Mouse (Mus musculus) lung, embryonic 15.5 days (tissue): ENCODE measurements around the gene Fbxo4. TPM values are rescaled to one million over a fixed set of nuclear protein-coding genes. Genes with fewer than 3 reads are reported as not detected.

Source experiments
- ATAC-seq: fragments of 200-750 bp; cut with Nextera tagmentation; 2 replicates; pipeline ENCODE4 v1.8.0; 2017; ENCODE audit warnings: moderate number of reproducible peaks, borderline replicate concordance; ENCODE audit not compliant: low FRiP score, low TSS enrichment; ENCODE audit errors: extremely low read depth
- H3K27ac ChIP-seq: fragments of 300-500 bp; sonication (generic); 2 replicates; pipeline ENCODE4 v1.5.1; 2015; ENCODE audit warnings: moderate library complexity, mild to moderate bottlenecking, inconsistent platforms
- H3K27me3 ChIP-seq: fragments of 300-500 bp; sonication (generic); 2 replicates; pipeline ENCODE4 v1.6.1; 2015; ENCODE audit warnings: inconsistent platforms
- H3K36me3 ChIP-seq: fragments of 300-500 bp; sonication (generic); 2 replicates; pipeline ENCODE4 v1.6.1; 2015; ENCODE audit warnings: inconsistent platforms
- H3K4me1 ChIP-seq: fragments of 300-500 bp; sonication (generic); 2 replicates; pipeline ENCODE4 v1.6.1; 2015; ENCODE audit warnings: inconsistent platforms
- H3K4me2 ChIP-seq: fragments of 300-500 bp; sonication (generic); 2 replicates; pipeline ENCODE4 v1.6.1; 2015; ENCODE audit warnings: inconsistent platforms, mild to moderate bottlenecking, moderate library complexity
- H3K4me3 ChIP-seq: fragments of 300-500 bp; sonication (generic); 2 replicates; pipeline ENCODE4 v1.5.1; 2015; ENCODE audit warnings: mild to moderate bottlenecking, inconsistent platforms
- H3K9ac ChIP-seq: fragments of 300-500 bp; sonication (generic); 2 replicates; pipeline ENCODE4 v1.6.1; 2015; ENCODE audit warnings: inconsistent platforms
- H3K9me3 ChIP-seq: fragments of 300-500 bp; sonication (generic); 2 replicates; pipeline ENCODE4 v1.6.1; 2016; ENCODE audit warnings: inconsistent platforms
- WGBS: fragments of 180-500 bp; shearing (Covaris S2); methylation state at CpG from one replicate; pipeline ENCODE4 v1.1.7; 2015; 5-methylcytosine and 5-hydroxymethylcytosine counted together
- polyA plus RNA-seq: library from polyadenylated mRNA; unstranded; fragments of >200 nt; fragmentation: Nextera tagmentation; extraction: Ambion mirVana; gene quantifications from 2 replicates; pipeline ENCODE4 v1.2.1, GENCODE M21; 2015

Gene Fbxo4
- polyA plus RNA-seq, 1 experiment from 2014 or later, result 13.6 TPM

DNA sequence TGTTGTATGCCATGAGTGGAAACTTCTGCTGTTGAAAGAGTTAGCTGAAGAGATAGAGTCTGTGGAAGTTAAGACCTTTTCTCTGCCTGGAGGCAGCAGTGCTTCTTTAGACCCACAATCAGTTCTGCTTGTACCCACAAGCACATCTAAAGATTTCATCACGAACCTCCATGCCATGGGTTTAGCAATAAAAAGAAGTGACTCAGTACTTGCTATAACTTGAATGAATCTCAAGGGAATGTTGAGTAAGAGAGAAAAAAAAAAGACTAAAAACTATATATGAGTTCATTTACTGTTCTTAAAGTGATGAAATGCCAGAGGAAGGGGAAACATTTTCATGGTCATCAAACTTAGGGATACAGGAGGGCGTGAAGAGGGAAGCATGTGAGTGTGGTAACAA lies 21.2 kb upstream of the Fbxo4 start:
- Histone ChIP-seq H3K4me1 (no peaks in the 10 kb centered on the region), H3K36me3 (no peaks in the 10 kb centered on the region), H3K27me3 (no peaks in the 10 kb centered on the region), H3K4me3 (no peak overlapping the region), H3K9ac (no peak overlapping the region), H3K9me3 (no peaks in the 10 kb centered on the region), H3K4me2 (no peak overlapping the region), H3K27ac (no peak overlapping the region)
- WGBS, result 77% methylated on average over 2 of the region's 2 CpGs
- no peak for ATAC-seq

DNA sequence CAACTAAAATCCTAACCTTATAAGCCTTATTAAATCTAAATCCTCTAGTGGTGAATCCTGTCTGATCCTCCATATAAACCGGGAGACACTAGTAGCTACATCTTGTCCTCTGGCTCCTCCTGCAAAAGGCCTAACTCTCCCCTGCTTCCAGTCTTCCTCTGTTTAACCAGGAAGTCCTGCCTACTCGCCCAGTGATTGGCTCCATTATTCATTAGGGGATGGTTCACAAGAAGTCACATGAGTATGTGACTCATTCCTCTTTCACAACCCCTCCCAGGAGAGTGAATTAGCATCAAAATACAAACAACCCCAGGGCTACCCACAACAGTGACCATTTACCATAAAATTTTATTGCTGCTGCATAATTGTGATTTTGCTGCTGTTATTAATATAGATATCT lies 19.8 kb upstream of the Fbxo4 start:
- 67% methylated on average over 2 of the region's 2 CpGs for WGBS
- no peak for ATAC-seq

DNA sequence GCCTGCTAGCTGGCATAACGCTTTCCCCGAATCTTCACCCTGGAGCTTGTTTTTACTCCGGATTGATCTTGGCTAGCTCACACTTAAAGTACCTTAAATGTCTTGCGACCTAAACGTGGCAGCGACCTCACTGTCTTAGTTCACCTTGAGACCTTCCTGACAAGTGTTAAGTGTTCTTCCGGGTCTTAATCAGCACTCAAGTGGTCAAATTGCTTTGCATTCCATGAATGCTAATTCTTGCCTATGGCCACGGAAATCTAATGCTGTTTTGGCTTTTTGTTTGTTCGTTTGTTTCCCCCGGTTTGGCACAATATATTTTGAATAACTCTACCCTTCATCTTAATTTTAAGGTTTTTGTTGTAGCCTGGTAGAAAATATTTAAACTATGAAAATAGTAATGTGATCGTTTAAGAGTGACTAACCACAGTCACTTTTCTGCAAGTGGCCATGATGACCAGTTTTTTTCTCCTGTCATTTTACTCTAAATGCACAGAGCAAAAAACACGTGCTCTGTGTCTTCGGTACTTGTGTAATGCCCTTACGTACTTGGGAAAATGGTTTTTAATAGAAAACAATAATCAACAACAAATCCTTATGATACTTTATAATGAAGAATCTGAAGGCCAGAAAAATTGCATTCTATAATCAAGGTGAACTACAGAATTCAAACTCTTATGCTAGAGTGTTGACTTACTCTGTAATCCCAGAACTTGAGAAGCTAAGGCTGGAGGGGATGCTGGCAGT lies 17.1 kb upstream of the Fbxo4 start:
- no peaks in the 10 kb centered on the region for H3K9me3 ChIP-seq
- peaks cover 9% of the 10 kb centered on the region for H3K4me1 ChIP-seq
- peak overlapping the region; percentile 71 for H3K4me3 ChIP-seq
- H3K36me3 ChIP-seq, result peaks cover 5% of the 10 kb centered on the region
- peak overlapping the region; percentile 71 for H3K4me2 ChIP-seq
- WGBS, result 18% methylated on average over 14 of the region's 14 CpGs
- ATAC-seq, result no peak
- H3K27ac ChIP-seq, result peak overlapping the region; percentile 84
- H3K9ac ChIP-seq, result peak overlapping the region; percentile 48
- H3K27me3 ChIP-seq, result no peaks in the 10 kb centered on the region

More for the DNA sequence above, 19.8 kb upstream of the Fbxo4 start:
- no peaks in the 10 kb centered on the region for H3K9me3 ChIP-seq
- no peak overlapping the region for H3K4me3 ChIP-seq
- H3K4me2 ChIP-seq, result no peak overlapping the region
- H3K4me1 ChIP-seq, result peaks cover 5% of the 10 kb centered on the region; the same call in 1 of the 2 replicates
- H3K27ac ChIP-seq, result no peak overlapping the region
- H3K9ac ChIP-seq, result no peak overlapping the region
- no peaks in the 10 kb centered on the region for H3K27me3 ChIP-seq
- no peaks in the 10 kb centered on the region for H3K36me3 ChIP-seq

DNA sequence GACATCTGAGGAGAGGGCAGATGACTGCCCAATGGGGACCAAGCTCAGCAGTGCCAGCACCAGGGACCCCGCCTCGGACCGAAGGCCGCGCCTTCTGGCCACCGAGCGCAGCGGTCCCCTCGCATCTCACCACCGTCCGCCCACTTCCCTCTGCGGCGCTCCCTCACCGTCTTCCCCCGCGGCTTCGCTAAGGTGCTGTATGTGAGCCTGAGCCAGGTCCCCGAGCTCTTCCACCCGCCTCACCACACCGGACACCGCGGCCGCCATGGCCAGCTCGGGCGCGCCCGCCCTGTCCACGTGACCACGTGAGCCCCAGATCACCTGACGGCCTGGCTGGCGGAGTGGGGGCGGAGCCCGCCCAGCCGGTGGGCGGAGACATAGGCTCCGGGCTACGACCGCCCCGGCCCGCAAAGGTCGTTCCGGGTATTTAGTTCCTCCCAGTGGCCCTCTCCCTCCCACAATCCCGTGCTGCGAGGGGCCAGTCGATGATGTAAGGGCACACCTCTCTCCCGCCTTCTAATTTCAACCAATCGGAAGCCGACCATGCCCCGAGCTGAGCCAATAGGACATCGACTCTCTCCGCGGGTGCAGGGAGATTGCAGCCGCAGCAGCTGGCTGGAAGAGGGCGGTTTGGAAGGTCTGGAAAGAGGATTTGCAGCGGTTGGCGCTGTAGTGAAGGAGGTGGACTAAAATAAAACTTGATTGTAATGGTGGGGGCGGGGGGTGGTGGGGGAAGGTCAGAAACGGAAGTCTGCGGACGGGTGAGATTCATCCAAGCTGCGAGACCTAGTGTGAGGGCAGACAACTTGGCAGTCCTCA lies 16.3 kb upstream of the Fbxo4 start, which contains the start of gene AW549877:
TSS of gene AW549877 (minus strand) at position 297 of the 819 bp plus-strand sequence.
- peaks cover 9% of the 10 kb centered on the region for H3K4me1 ChIP-seq
- H3K4me3 ChIP-seq, result peak within 1 kb of the TSS; percentile 71
- peak; percentile 99 for ATAC-seq
- peak within 1 kb of the TSS; percentile 71 for H3K4me2 ChIP-seq
- peak within 1 kb of the TSS; percentile 93 for H3K27ac ChIP-seq
- H3K9me3 ChIP-seq, result no peaks in the 10 kb centered on the region
- H3K36me3 ChIP-seq, result peaks cover 12% of the 10 kb centered on the region
- no peaks in the 10 kb centered on the region for H3K27me3 ChIP-seq
- under 1% methylated on average over 61 of the region's 61 CpGs for WGBS
- peak within 1 kb of the TSS; percentile 73 for H3K9ac ChIP-seq

DNA sequence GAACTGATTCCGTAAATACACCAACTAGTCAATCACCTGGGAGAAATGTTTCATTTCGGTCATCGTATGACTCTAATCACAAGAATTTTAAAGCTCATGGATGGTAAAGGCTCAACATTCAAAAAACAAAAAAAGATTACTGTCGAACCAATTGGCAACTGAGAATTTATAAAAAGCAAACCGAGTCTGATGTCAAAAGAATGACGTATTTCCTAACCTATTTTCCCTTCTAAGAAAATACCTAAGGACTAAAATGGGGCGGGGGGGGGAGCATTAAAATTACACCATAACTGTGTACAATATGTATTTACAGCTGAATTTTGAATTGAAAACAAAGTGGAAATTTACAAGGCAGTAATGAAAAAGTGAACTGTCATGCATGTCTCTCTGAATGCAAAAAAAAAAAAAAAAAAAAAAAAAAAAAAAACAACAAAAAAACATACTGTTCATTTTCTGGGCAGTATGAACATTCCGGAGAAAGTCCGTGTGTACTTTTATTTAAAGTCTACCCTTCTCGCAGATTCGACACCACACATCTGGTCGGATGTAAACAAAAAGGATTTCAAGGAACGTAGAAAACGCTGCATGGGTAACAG lies 15.6 kb upstream of the Fbxo4 start:
- 20% methylated on average over 14 of the region's 14 CpGs for WGBS
- peak overlapping the region; percentile 93 for H3K27ac ChIP-seq
- H3K4me3 ChIP-seq, result peak overlapping the region; percentile 71
- ATAC-seq, result no peak
- peak overlapping the region; percentile 53 for H3K4me2 ChIP-seq
- H3K36me3 ChIP-seq, result peaks cover 18% of the 10 kb centered on the region
- peak overlapping the region; percentile 73 for H3K9ac ChIP-seq
- peaks cover 9% of the 10 kb centered on the region for H3K4me1 ChIP-seq
- H3K27me3 ChIP-seq, result no peaks in the 10 kb centered on the region
- H3K9me3 ChIP-seq, result no peaks in the 10 kb centered on the region

DNA sequence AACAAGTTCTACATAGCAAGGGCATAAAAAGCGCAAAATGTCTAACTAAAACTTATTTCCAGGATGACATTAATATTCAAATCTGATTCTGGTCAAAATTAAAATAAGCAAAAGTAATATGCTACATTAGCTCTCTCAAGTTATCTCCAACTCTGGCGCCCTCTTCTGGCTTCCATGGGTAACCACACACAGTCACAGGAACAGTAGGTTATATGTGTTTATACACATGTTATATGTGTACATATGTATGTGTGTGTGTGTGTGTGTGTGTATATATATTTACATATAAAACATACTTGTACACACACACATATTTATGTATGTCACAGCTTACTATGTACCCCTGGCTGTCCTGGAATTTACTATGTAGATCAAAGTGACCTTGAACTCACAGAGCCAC lies 8.6 kb upstream of the Fbxo4 start:
- H3K9me3 ChIP-seq, result no peaks in the 10 kb centered on the region
- no peak for ATAC-seq
- no peak overlapping the region for H3K4me3 ChIP-seq
- peaks cover 57% of the 10 kb centered on the region for H3K36me3 ChIP-seq
- no peaks in the 10 kb centered on the region for H3K27me3 ChIP-seq
- no peak overlapping the region for H3K9ac ChIP-seq
- 64% methylated on average over 2 of the region's 2 CpGs for WGBS
- no peaks in the 10 kb centered on the region for H3K4me1 ChIP-seq
- H3K4me2 ChIP-seq, result no peak overlapping the region
- H3K27ac ChIP-seq, result no peak overlapping the region

DNA sequence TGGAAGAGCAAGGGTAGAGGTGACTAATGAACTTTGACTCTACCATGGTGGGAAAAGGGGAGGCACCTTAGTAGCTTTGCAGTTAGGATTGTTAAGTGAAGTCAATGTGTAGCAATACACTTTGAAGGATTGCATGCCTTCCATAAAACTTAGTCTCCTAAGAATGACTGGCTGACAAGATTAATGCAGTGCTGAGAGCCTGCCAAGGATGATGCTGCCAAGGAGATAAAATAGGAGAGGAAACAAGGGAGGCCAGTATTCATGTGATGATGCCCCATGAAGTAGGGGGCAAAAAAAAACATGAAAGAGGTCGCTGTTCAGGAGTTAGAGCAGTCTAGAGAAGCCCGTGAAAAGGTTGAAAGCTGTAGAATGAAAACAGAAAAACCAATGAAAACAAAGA lies 5.5 kb upstream of the Fbxo4 start:
- Histone ChIP-seq H3K4me1 (peaks cover 3% of the 10 kb centered on the region; the same call in 1 of the 2 replicates), H3K9ac (no peak overlapping the region), H3K27me3 (no peaks in the 10 kb centered on the region), H3K27ac (no peak overlapping the region), H3K36me3 (peaks cover 43% of the 10 kb centered on the region), H3K4me3 (no peak overlapping the region), H3K9me3 (no peaks in the 10 kb centered on the region), H3K4me2 (no peak overlapping the region)
- WGBS, result 81% methylated on average over 2 of the region's 2 CpGs
- ATAC-seq, result no peak

DNA sequence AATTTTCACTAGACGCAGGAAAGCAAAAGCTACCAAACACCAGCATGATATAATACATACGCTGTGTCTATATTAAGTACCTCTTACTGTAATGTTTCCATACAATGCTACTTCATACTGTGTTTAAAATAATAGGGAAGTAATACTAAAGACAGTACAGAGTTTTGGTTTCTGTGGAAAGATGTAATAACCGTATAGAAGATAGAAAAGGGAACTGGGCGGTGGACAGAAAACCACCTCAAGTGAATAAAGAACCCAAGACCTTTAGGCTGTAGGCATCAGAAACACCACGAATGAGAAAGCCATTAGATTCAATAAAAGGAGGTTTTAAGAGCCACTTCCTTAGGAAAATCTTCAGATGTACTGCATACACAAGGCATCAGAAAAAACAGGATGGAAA lies 3.4 kb upstream of the Fbxo4 start:
- WGBS, result 87% methylated on average over 5 of the region's 5 CpGs
- ATAC-seq, result no peak

DNA sequence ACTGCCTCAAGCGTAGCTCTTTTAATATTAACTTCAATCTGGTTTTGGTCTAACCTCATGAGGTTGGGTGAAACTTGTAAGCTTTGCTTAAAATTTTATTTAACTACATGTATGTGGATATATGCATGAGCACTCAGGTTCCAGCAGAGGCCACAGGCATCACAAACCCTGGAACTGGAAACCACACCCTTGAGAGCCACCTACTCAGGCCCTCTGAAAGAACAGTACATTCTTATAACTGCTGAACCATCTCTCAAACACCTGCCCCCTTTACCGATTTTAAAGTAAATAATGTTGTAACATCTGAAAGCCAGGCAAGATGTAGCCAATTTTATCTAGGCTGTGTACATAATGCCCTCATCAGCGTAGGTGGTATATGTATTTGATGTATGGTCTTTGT lies 498 bp upstream of the Fbxo4 start:
- WGBS, result 59% methylated on average over 3 of the region's 3 CpGs
- ATAC-seq, result no peak
- Histone ChIP-seq H3K4me3 (peak overlapping the region; percentile 68), H3K27me3 (no peaks in the 10 kb centered on the region), H3K36me3 (peaks cover 14% of the 10 kb centered on the region), H3K9ac (no peak overlapping the region), H3K4me2 (peak overlapping the region; percentile 67), H3K4me1 (peaks cover 7% of the 10 kb centered on the region; the same call in 1 of the 2 replicates), H3K9me3 (no peaks in the 10 kb centered on the region), H3K27ac (peak overlapping the region; percentile 96)

More for the DNA sequence above, 3.4 kb upstream of the Fbxo4 start:
- Histone ChIP-seq H3K4me1 (peaks cover 7% of the 10 kb centered on the region; the same call in 1 of the 2 replicates), H3K36me3 (peaks cover 30% of the 10 kb centered on the region), H3K27ac (no peak overlapping the region), H3K27me3 (no peaks in the 10 kb centered on the region), H3K9ac (no peak overlapping the region), H3K9me3 (no peaks in the 10 kb centered on the region), H3K4me2 (no peak overlapping the region), H3K4me3 (no peak overlapping the region)

DNA sequence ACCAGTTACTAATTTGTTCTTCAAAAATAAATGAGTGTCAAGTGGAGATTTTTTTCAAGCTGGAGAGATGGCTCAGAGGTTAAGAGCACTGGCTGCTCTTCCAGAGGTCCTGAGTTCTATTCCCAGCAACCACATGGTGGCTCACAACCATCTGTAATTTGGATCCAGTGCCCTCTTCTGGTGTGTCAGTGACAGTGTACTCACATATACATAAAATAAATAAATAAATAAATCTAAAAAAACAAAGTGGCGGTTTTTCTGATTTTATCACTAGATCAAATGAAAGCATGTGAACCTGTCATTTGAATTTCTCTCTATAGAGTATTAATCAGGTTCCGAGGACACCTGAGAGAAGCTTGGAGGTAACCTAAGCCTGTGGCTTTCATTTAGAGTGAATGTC lies 1.1 kb downstream of the Fbxo4 start:
- WGBS, result 89% methylated on average over 2 of the region's 2 CpGs
- H3K9me3 ChIP-seq, result no peaks in the 10 kb centered on the region
- no peak overlapping the region for H3K4me3 ChIP-seq
- no peak overlapping the region for H3K9ac ChIP-seq
- peak overlapping the region; percentile 67; the same call in 1 of the 2 replicates for H3K4me2 ChIP-seq
- H3K27me3 ChIP-seq, result no peaks in the 10 kb centered on the region
- peaks cover 7% of the 10 kb centered on the region; the same call in 1 of the 2 replicates for H3K36me3 ChIP-seq
- ATAC-seq, result no peak
- H3K27ac ChIP-seq, result no peak overlapping the region
- peaks cover 7% of the 10 kb centered on the region; the same call in 1 of the 2 replicates for H3K4me1 ChIP-seq

DNA sequence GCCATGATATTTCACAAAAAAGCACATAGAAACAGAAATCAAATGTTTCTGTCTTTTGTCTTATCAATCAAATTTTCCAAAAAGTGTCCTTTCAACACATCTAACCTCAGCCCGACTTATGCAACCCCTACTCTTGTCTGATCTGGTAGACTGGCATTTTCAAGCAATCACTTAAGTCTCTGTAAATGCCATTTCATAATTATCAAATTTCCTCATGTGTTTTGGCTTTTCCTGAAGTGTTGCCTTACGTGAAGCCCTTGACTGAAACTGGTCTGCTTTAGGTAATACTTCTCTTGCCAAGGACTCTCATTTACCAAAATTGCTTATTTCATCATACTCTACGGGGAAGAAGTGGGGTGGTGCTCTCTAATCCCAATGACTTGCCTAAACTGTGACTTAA lies 6.1 kb downstream of the Fbxo4 start:
- H3K27ac ChIP-seq, result no peak overlapping the region
- H3K9me3 ChIP-seq, result no peaks in the 10 kb centered on the region
- 0 out of 2 replicates have a peak, but pooled peaks cover 2% of the 10 kb centered on the region for H3K36me3 ChIP-seq
- no peak overlapping the region for H3K4me3 ChIP-seq
- no peak overlapping the region for H3K4me2 ChIP-seq
- 87% methylated on average over 3 of the region's 3 CpGs for WGBS
- H3K27me3 ChIP-seq, result no peaks in the 10 kb centered on the region
- H3K4me1 ChIP-seq, result no peaks in the 10 kb centered on the region
- no peak overlapping the region for H3K9ac ChIP-seq
- ATAC-seq, result no peak
